25 mouse cellular contexts compared by ENCODE assay signal in genomic region chr3:90621552-90621951, GRCm38 (mm10). TPM values are rescaled to one million over a fixed set of nuclear protein-coding genes. Genes with fewer than 3 reads are reported as not detected.
"Had no signal": no experiment of that assay in that cellular context is flagged by ENCODE, and none has a peak within 500 bp of the region (broad histone marks: within the 10 kb centered on the region; RNA-seq: fewer than 3 reads in every experiment).

No protein-coding gene starts in this region.

- H3K27me3 ChIP-seq: lung, embryonic 15.5 days; midbrain, embryonic 13.5 days; midbrain, embryonic 15.5 days; neural tube, embryonic 12.5 days; stomach, embryonic 15.5 days had no signal

- DNase-seq: liver, postnatal 0 days; lung, adult 2 months; lung, postnatal 14 days; lung, postnatal 36 days; right cerebral cortex, postnatal 14 days; thymus, adult 2 months; thymus, postnatal 25 days; thymus, postnatal 4 days had no signal

- H3K4me2 ChIP-seq: lung, embryonic 15.5 days; midbrain, embryonic 11.5 days; midbrain, embryonic 13.5 days; midbrain, embryonic 15.5 days; neural tube, embryonic 12.5 days; stomach, embryonic 15.5 days had no signal

- H3K9ac ChIP-seq: liver, postnatal 0 days; lung, embryonic 15.5 days; midbrain, embryonic 13.5 days; midbrain, embryonic 15.5 days; neural tube, embryonic 12.5 days; stomach, embryonic 15.5 days had no signal

- H3K4me3 ChIP-seq: lung, embryonic 15.5 days; megakaryocyte, embryonic 14.5 days; midbrain, embryonic 13.5 days; midbrain, embryonic 15.5 days; neural tube, embryonic 12.5 days; stomach, embryonic 15.5 days had no signal

- H3K9me3 ChIP-seq: lung, embryonic 15.5 days; megakaryocyte, embryonic 14.5 days; midbrain, embryonic 13.5 days; midbrain, embryonic 15.5 days; neural tube, embryonic 12.5 days; stomach, embryonic 15.5 days had no signal

- H3K27ac ChIP-seq: lung, embryonic 15.5 days; macrophage; midbrain, embryonic 13.5 days; midbrain, embryonic 15.5 days; neural tube, embryonic 12.5 days; stomach, embryonic 15.5 days; stomach, postnatal 0 days had no signal

- ATAC-seq: liver, postnatal 0 days; lung, postnatal 0 days; midbrain, embryonic 13.5 days; midbrain, embryonic 15.5 days had no signal

- H3K36me3 ChIP-seq: lung, embryonic 15.5 days; midbrain, embryonic 13.5 days; midbrain, embryonic 15.5 days; neural tube, embryonic 12.5 days; stomach, embryonic 15.5 days had no signal

RNA-seq across cellular contexts. Expression of gene S100a5, which starts 13.2 kb away (rescaled TPM):
- total RNA-seq: midbrain, postnatal 0 days; monocyte, adult 5-6 weeks; neutrophil, adult 5-6 weeks had no signal
- polyA plus RNA-seq: liver, postnatal 0 days; lung, adult 2 months; lung, embryonic 15.5 days; lung, postnatal 0 days; macrophage; midbrain, embryonic 11.5 days; midbrain, embryonic 13.5 days; midbrain, embryonic 15.5 days; neural tube, embryonic 12.5 days; neural tube, embryonic 14.5 days; spleen, adult 2 months; testis, adult 2 months; thymus, adult 2 months had no signal

RNA-seq across cellular contexts. Expression of gene S100a4, which starts 18.0 kb away (rescaled TPM):
- total RNA-seq: midbrain, postnatal 0 days had no signal
- polyA plus RNA-seq: neural tube, embryonic 14.5 days had no signal

RNA-seq across cellular contexts. Expression of gene Gm42674, which starts 19.8 kb away (rescaled TPM):
- total RNA-seq: monocyte, adult 5-6 weeks; neutrophil, adult 5-6 weeks had no signal
- polyA plus RNA-seq: liver, postnatal 0 days; lung, adult 2 months; lung, embryonic 15.5 days; lung, postnatal 0 days; macrophage; midbrain, embryonic 11.5 days; midbrain, embryonic 13.5 days; midbrain, embryonic 15.5 days; midbrain, postnatal 0 days; neural tube, embryonic 12.5 days; neural tube, embryonic 14.5 days; spleen, adult 2 months; stomach, embryonic 15.5 days; stomach, postnatal 0 days; testis, adult 2 months; thymus, adult 2 months had no signal

RNA-seq across cellular contexts. Expression of gene S100a2, which starts 31.5 kb away (rescaled TPM):
- total RNA-seq: midbrain, postnatal 0 days; monocyte, adult 5-6 weeks; neutrophil, adult 5-6 weeks had no signal
- polyA plus RNA-seq: liver, postnatal 0 days; lung, adult 2 months; lung, embryonic 15.5 days; macrophage; midbrain, embryonic 11.5 days; midbrain, embryonic 13.5 days; midbrain, embryonic 15.5 days; midbrain, postnatal 0 days; neural tube, embryonic 12.5 days; neural tube, embryonic 14.5 days; spleen, adult 2 months; stomach, embryonic 15.5 days; testis, adult 2 months; thymus, adult 2 months; urinary bladder, adult 2 months had no signal
